Mouse (Mus musculus) heart, adult 2 months (tissue): ENCODE measurements around the gene Ssbp4. TPM values are rescaled to one million over a fixed set of nuclear protein-coding genes. Genes with fewer than 3 reads are reported as not detected.
"Not testable (repeated sequence)": the region's sequence is repeated elsewhere in the genome, so short reads cannot be mapped to it uniquely, and the experiment has no call there.

Experiments used
- DNase-seq, 2 experiments: peaks; one replicate each; pipeline ENCODE4 v3.0.0; 2021
- H3K27ac ChIP-seq: fragments of 200-600 bp; 2 replicates; pipeline ENCODE4 v1.8.1; 2022
- H3K27me3 ChIP-seq: fragments of 200-500 bp; 2 replicates; pipeline ENCODE4 v1.6.1; 2012; ENCODE audit warnings: mild to moderate bottlenecking, low read length, inconsistent platforms, mixed read lengths; ENCODE audit not compliant: control insufficient read depth, insufficient read depth
- H3K36me3 ChIP-seq: fragments of 200-500 bp; 2 replicates; pipeline ENCODE4 v1.6.1; 2012; ENCODE audit warnings: low read length, inconsistent platforms; ENCODE audit not compliant: control insufficient read depth, insufficient read depth
- H3K4me1 ChIP-seq: fragments of 200-500 bp; 2 replicates; pipeline ENCODE4 v1.6.1; 2011; ENCODE audit warnings: low read length; ENCODE audit not compliant: control insufficient read depth, insufficient read depth
- H3K4me3 ChIP-seq: fragments of 200-600 bp; 2 replicates; pipeline ENCODE4 v1.8.1; 2022
- H3K79me2 ChIP-seq: fragments of 200-500 bp; replicated peaks from 2 replicates; pipeline ENCODE4 v1.6.1; 2012; ENCODE audit warnings: mild to moderate bottlenecking, inconsistent platforms, low read length, moderate library complexity, mixed read lengths; ENCODE audit not compliant: control insufficient read depth, insufficient read depth
- H3K9ac ChIP-seq: fragments of 200-500 bp; 2 replicates; pipeline ENCODE4 v1.6.1; 2012; ENCODE audit warnings: low read depth, mild to moderate bottlenecking, control low read depth, inconsistent platforms, low read length, mixed read lengths
- CTCF ChIP-seq: fragments of 200-600 bp; IDR thresholded peaks from 2 replicates; pipeline ENCODE4 v1.8.1; 2022; ENCODE audit warnings: antibody characterized with exemption, mild to moderate bottlenecking, moderate library complexity
- EP300 ChIP-seq: fragments of 200-500 bp; IDR thresholded peaks from 2 replicates; pipeline ENCODE4 v1.6.1; 2011; ENCODE audit warnings: low read depth, low read length, control low read depth; ENCODE audit not compliant: insufficient read depth
- POLR2A ChIP-seq: fragments of 200-500 bp; IDR thresholded peaks from 2 replicates; pipeline ENCODE4 v1.6.1; 2011; ENCODE audit warnings: mild to moderate bottlenecking, low read depth, low read length, control low read depth; ENCODE audit not compliant: insufficient read depth
- WGBS: fragments of 180-500 bp; shearing (Covaris S2); methylation state at CpG from one replicate; pipeline ENCODE4 v1.1.7; 2018; 5-methylcytosine and 5-hydroxymethylcytosine counted together
- intact Hi-C: fragments of 180-260 bp; cut with DNase I; formaldehyde crosslinking; loops from one replicate; pipeline ENCODE4 v1.15.1; 2025
- polyA plus RNA-seq: library from polyadenylated mRNA; depleted of rRNA; stranded (reverse); fragments of >200 nt; gene quantifications from 2 replicates; pipeline ENCODE4 v1.2.3, GENCODE M21; 2012
- total RNA-seq, 2 experiments: library from RNA; stranded (reverse); gene quantifications; 2 replicates each; pipeline ENCODE4 v1.2.3; 2021

The Ssbp4 gene
- total and polyA plus RNA-seq, 3 experiments: 34.6 to 72.8 (median 35.8) TPM

DNA sequence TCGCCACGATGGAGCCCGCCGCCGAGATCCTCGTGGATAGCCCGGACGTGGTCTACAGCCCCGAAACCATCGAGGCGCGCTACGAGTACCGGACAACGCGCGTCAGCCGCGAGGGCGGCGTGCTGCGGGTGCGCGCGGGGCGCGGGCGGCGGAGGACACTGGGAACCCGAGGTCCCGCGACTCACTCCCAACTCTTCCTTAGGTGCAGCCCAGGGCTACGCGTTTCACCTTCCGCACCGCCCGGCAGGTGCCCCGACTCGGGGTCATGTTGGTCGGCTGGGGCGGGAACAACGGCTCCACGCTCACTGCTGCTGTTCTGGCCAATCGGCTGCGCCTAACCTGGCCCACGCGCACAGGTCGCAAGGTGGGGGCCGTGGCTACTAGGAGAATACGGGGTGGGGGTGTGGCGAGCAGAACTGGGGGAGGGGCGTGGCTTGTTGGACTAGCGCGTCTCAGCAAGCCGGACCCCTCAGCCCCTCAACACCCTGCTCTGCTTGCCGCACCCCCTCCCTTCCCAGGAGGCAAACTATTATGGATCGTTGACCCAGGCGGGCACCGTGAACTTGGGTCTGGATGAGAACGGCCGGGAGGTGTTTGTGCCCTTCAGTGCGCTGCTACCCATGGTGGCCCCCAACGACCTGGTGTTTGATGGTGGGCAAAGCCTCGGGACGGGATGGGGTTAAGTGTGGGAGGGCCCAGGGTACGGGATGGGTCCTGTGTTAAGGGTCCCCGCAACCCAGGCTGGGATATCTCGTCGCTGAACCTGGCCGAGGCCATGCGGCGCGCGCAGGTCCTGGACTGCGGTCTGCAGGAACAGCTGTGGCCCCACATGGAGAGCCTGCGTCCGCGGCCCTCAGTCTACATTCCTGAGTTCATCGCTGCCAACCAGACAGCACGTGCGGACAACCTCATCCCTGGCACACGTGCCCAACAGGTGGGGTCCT lies 13.8 kb downstream of the Ssbp4 start:
- Histone ChIP-seq H3K9ac (peak overlapping the region; percentile 72), H3K4me3 (peak overlapping the region; percentile 77), H3K27ac (peak overlapping the region; percentile 67), H3K27me3 (no peaks in the 10 kb centered on the region), H3K79me2 (no peaks in the 10 kb centered on the region), H3K4me1 (no peaks in the 10 kb centered on the region), H3K36me3 (no peaks in the 10 kb centered on the region)
- TF ChIP-seq POLR2A (no peak), CTCF (no peak), EP300 (no peak)
- DNase-seq: peak in 1 of 2 experiments; percentile 29
- 16% methylated on average over 81 of the region's 82 CpGs for WGBS
- intact Hi-C loops: loop anchor here (2.0 to 10.0 kb wide), 2 partner anchors 16 to 50 kb away; no protein-coding TSS in a partner anchor

DNA sequence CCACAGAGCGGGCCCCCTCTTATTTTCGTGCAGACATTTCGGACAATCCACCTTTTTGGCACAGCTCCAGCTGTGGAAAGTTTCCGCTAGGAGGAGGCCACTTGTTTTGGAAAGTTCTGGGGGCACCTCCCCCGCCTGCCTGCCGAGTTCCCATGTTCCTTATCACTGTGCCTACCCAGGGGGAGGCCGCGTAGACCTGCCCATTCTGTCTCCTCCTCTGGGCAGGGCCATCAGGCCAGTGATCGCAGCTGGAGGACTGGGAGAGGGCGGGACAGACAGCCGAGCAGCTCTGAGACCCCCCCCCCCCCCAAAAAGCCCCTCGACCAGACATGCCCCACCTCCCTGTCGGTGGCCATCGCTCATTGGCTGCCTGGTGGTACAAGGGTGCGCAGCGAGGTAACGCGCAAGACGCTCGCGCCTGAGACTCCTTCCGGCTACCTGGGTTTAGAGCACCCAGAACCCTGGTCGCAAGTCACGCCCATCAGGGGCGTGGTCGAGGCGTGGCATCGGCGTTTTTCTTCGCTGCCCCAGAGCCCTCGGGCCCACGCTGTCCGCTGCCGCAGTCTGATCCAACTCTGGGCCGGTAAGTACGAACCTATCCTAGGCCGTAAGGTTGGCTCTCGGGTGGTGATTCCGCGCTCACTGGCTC lies 14.6 kb downstream of the Ssbp4 start, which contains the start of gene Isyna1:
TSS of gene Isyna1 (plus strand) at position 413 of the 649 bp plus-strand sequence.
- Histone ChIP-seq H3K9ac (peak within 1 kb of the TSS; percentile 72), H3K27ac (peak within 1 kb of the TSS; percentile 67), H3K27me3 (no peaks in the 10 kb centered on the region), H3K4me3 (peak within 1 kb of the TSS; percentile 77), H3K36me3 (no peaks in the 10 kb centered on the region), H3K4me1 (no peaks in the 10 kb centered on the region), H3K79me2 (no peaks in the 10 kb centered on the region)
- peak; percentile 72 for TF ChIP-seq POLR2A
- peak; percentile 24; the same call in 1 of the 2 replicates for TF ChIP-seq CTCF
- TF ChIP-seq EP300: no peak
- intact Hi-C loops: loop anchor here (2.0 to 10.0 kb wide), 2 partner anchors 17 to 49 kb away; no protein-coding TSS in a partner anchor
- WGBS: 1% methylated on average over 40 of the region's 40 CpGs
- DNase-seq: peak; percentile 83 to 89

DNA sequence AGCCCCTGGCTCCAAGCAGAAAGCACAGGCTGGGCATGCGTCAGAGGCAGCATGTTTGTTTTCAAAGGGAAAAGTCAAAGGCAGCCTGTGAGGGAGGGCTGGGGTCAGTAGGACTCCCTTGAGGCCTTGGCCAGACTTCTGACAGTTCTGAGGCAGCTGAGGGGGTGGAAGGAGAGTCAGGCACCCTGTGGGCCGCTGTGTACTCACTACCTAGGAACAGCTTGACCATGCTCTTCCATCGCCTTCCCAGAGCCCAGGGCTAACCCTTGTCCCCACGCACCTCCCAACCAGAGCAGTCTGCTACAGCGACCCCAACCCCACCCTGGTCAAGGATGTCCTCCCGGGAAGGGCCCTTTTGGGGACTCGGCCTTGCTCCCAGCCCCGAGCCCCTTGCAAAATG lies 15.5 kb downstream of the Ssbp4 start:
- TF ChIP-seq EP300 (0 out of 2 replicates have a peak, but pooled peaks have one; percentile 16), CTCF (no peak), POLR2A (0 out of 2 replicates have a peak, but pooled peaks have one; percentile 21)

DNA sequence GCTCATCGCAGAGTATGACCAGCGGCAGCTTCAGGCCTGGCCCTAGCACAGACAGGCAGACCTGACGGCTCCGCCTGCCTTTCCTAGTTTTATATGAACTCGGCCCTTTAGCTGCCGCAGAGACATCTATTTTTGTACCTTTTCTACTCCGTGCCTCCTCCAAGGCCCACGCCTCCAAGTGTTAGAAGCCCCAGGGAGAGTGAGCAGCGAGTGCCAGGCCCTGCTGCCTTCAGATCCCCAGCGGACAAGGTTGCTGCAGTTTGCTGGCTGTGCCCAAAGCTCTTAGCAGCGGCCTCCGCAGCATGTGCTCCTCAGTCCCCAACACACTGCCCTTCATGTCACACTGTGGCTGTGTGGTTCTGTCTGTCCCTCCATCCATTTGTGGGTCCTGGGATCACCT lies 17.1 kb downstream of the Ssbp4 start:
- DNase-seq: no peak
- intact Hi-C loops: loop anchor here (10.0 kb wide), 1 partner anchor 47 kb away; no protein-coding TSS in a partner anchor

More for the DNA sequence above, 15.5 kb downstream of the Ssbp4 start:
- DNase-seq: peak; percentile 41 to 50
- no peak overlapping the region for H3K4me3 ChIP-seq
- no peaks in the 10 kb centered on the region for H3K27me3 ChIP-seq
- intact Hi-C loops: loop anchor here (10.0 kb wide), 1 partner anchor 48 kb away; no protein-coding TSS in a partner anchor
- no peaks in the 10 kb centered on the region for H3K36me3 ChIP-seq
- no peaks in the 10 kb centered on the region for H3K79me2 ChIP-seq
- H3K27ac ChIP-seq: peak overlapping the region; percentile 67
- WGBS: 69% methylated on average over 8 of the region's 8 CpGs
- no peak overlapping the region for H3K9ac ChIP-seq
- no peaks in the 10 kb centered on the region for H3K4me1 ChIP-seq

DNA sequence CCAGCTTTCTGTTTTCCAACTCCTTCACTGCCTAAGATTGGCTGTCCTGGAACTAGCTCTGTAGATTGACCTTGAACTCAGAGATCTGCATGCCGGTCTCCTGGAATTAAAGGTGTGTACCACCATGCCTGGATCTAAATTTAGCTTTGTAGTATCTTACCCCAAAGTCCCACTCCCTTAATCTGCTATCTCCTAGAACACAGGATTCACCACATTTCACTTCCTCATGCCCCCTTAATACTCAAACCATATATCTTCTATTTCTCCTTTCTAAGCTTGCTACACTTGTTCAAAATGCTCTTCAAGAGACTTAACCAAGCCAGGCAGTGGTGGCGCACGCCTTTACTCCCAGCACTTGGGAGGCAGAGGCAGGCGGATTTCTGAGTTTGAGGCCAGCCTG lies 20.7 kb downstream of the Ssbp4 start:
- H3K9ac ChIP-seq: not testable (repeated sequence)

More for the DNA sequence above, 17.1 kb downstream of the Ssbp4 start:
- Histone ChIP-seq H3K27me3 (no peaks in the 10 kb centered on the region), H3K36me3 (no peaks in the 10 kb centered on the region), H3K4me1 (no peaks in the 10 kb centered on the region), H3K4me3 (no peak overlapping the region), H3K79me2 (no peaks in the 10 kb centered on the region), H3K9ac (no peak overlapping the region), H3K27ac (no peak overlapping the region)
- TF ChIP-seq CTCF: no peak
- no peak for TF ChIP-seq POLR2A
- TF ChIP-seq EP300: no peak
- WGBS: 78% methylated on average over 12 of the region's 12 CpGs

More for the DNA sequence above, 20.7 kb downstream of the Ssbp4 start:
- not testable (repeated sequence) for H3K4me1 ChIP-seq, H3K36me3 ChIP-seq, H3K4me3 ChIP-seq, DNase-seq, H3K27me3 ChIP-seq, H3K27ac ChIP-seq, H3K79me2 ChIP-seq
- intact Hi-C loops: loop anchor here (10.0 kb wide), 1 partner anchor 203 kb away; no protein-coding TSS in a partner anchor
- WGBS: 82% methylated on average over 4 of the region's 4 CpGs
